Mouse (Mus musculus) midbrain, embryonic 13.5 days (tissue): ENCODE measurements around the gene Cyb5b. TPM values are rescaled to one million over a fixed set of nuclear protein-coding genes. Genes with fewer than 3 reads are reported as not detected.

Source experiments
- ATAC-seq: fragments of 200-750 bp; cut with Nextera tagmentation; 2 replicates; pipeline ENCODE4 v1.8.0; 2017; ENCODE audit warnings: mild to moderate bottlenecking, moderate TSS enrichment, moderate library complexity
- H3K27ac ChIP-seq: fragments of 300-500 bp; sonication (generic); 2 replicates; pipeline ENCODE4 v1.5.1; 2015; ENCODE audit warnings: inconsistent platforms, mild to moderate bottlenecking, moderate library complexity
- H3K27me3 ChIP-seq: fragments of 300-500 bp; sonication (generic); 2 replicates; pipeline ENCODE4 v1.6.1; 2015; ENCODE audit warnings: mild to moderate bottlenecking, inconsistent platforms
- H3K36me3 ChIP-seq: fragments of 300-500 bp; sonication (generic); 2 replicates; pipeline ENCODE4 v1.6.1; 2015; ENCODE audit warnings: mild to moderate bottlenecking, inconsistent platforms
- H3K4me1 ChIP-seq: fragments of 300-500 bp; sonication (generic); replicated peaks from 2 replicates; pipeline ENCODE4 v1.6.1; 2015; ENCODE audit warnings: inconsistent platforms
- H3K4me2 ChIP-seq: fragments of 300-500 bp; sonication (generic); replicated peaks from 2 replicates; pipeline ENCODE4 v1.6.1; 2015; ENCODE audit warnings: moderate library complexity, mild to moderate bottlenecking, inconsistent platforms
- H3K4me3 ChIP-seq: fragments of 300-500 bp; sonication (generic); replicated peaks from 2 replicates; pipeline ENCODE4 v1.5.1; 2015; ENCODE audit warnings: mild to moderate bottlenecking, inconsistent platforms
- H3K9ac ChIP-seq: fragments of 300-500 bp; sonication (generic); replicated peaks from 2 replicates; pipeline ENCODE4 v1.6.1; 2015; ENCODE audit warnings: mild to moderate bottlenecking, inconsistent platforms
- H3K9me3 ChIP-seq: fragments of 300-500 bp; sonication (generic); 2 replicates; pipeline ENCODE4 v1.6.1; 2016; ENCODE audit warnings: mild to moderate bottlenecking, inconsistent platforms
- WGBS: fragments of 180-500 bp; shearing (Covaris S2); methylation state at CpG from one replicate; pipeline ENCODE4 v1.1.7; 2015; 5-methylcytosine and 5-hydroxymethylcytosine counted together
- polyA plus RNA-seq: library from polyadenylated mRNA; unstranded; fragments of >200 nt; fragmentation: Nextera tagmentation; extraction: Ambion mirVana; gene quantifications from 2 replicates; pipeline ENCODE4 v1.2.1, GENCODE M21; 2015

The Cyb5b gene
- polyA plus RNA-seq, 1 experiment from 2014 or later = 114 TPM

GRCm38 (mm10) chr8:107116023-107116422 is 34.4 kb upstream of the Cyb5b start:
- Histone ChIP-seq H3K27ac (no peak overlapping the region), H3K36me3 (no peaks in the 10 kb centered on the region), H3K4me3 (no peak overlapping the region), H3K4me1 (peaks cover 9% of the 10 kb centered on the region; the same call in 1 of the 2 replicates), H3K9ac (no peak overlapping the region), H3K27me3 (no peaks in the 10 kb centered on the region), H3K9me3 (no peaks in the 10 kb centered on the region), H3K4me2 (no peak overlapping the region)
- peak; percentile 62; the same call in 1 of the 2 replicates for ATAC-seq
- WGBS = 19% methylated on average over 11 of the region's 11 CpGs

- Histone ChIP-seq H3K9ac (no peak overlapping the region), H3K4me2 (no peak overlapping the region), H3K36me3 (no peaks in the 10 kb centered on the region), H3K27ac (no peak overlapping the region), H3K9me3 (no peaks in the 10 kb centered on the region), H3K4me3 (no peak overlapping the region), H3K4me1 (peaks cover 9% of the 10 kb centered on the region; the same call in 1 of the 2 replicates), H3K27me3 (no peaks in the 10 kb centered on the region)
- ATAC-seq = no peak
- 50% methylated on average over 2 of the region's 2 CpGs for WGBS
These were observed 33.4 kb upstream of the Cyb5b start for GRCm38 (mm10) chr8:107117019-107117418.

- H3K4me3 ChIP-seq = no peak overlapping the region
- H3K4me2 ChIP-seq = no peak overlapping the region
- peaks cover 19% of the 10 kb centered on the region for H3K4me1 ChIP-seq
- no peak overlapping the region for H3K27ac ChIP-seq
- no peak overlapping the region for H3K9ac ChIP-seq
- no peaks in the 10 kb centered on the region for H3K36me3 ChIP-seq
- no peaks in the 10 kb centered on the region for H3K9me3 ChIP-seq
- no peaks in the 10 kb centered on the region for H3K27me3 ChIP-seq
- 65% methylated on average over 7 of the region's 7 CpGs for WGBS
- ATAC-seq = no peak
These were observed 31.6 kb upstream of the Cyb5b start for GRCm38 (mm10) chr8:107118803-107119233.

- ATAC-seq = no peak
- Histone ChIP-seq H3K4me2 (no peak overlapping the region), H3K4me1 (peaks cover 15% of the 10 kb centered on the region), H3K4me3 (no peak overlapping the region), H3K9ac (no peak overlapping the region), H3K27me3 (no peaks in the 10 kb centered on the region), H3K9me3 (no peaks in the 10 kb centered on the region), H3K36me3 (no peaks in the 10 kb centered on the region), H3K27ac (no peak overlapping the region)
- 83% methylated on average over 9 of the region's 9 CpGs for WGBS
These were observed 31.0 kb upstream of the Cyb5b start for GRCm38 (mm10) chr8:107119412-107119811.

GRCm38 (mm10) chr8:107120806-107121205 is 29.6 kb upstream of the Cyb5b start:
- no peaks in the 10 kb centered on the region for H3K36me3 ChIP-seq
- no peak for ATAC-seq
- no peak overlapping the region for H3K9ac ChIP-seq
- H3K27ac ChIP-seq = no peak overlapping the region
- no peaks in the 10 kb centered on the region for H3K27me3 ChIP-seq
- H3K4me3 ChIP-seq = no peak overlapping the region
- H3K4me1 ChIP-seq = peaks cover 13% of the 10 kb centered on the region
- no peak overlapping the region for H3K4me2 ChIP-seq
- no peaks in the 10 kb centered on the region for H3K9me3 ChIP-seq

- Histone ChIP-seq H3K27me3 (no peaks in the 10 kb centered on the region), H3K9me3 (no peaks in the 10 kb centered on the region), H3K4me2 (no peak overlapping the region), H3K4me1 (peaks cover 13% of the 10 kb centered on the region), H3K27ac (no peak overlapping the region), H3K4me3 (no peak overlapping the region), H3K9ac (no peak overlapping the region), H3K36me3 (no peaks in the 10 kb centered on the region)
- ATAC-seq = no peak
- 95% methylated on average over 7 of the region's 7 CpGs for WGBS
These were observed 28.7 kb upstream of the Cyb5b start for GRCm38 (mm10) chr8:107121681-107122291.

GRCm38 (mm10) chr8:107123063-107123614 is 27.3 kb upstream of the Cyb5b start:
- H3K27me3 ChIP-seq = no peaks in the 10 kb centered on the region
- 13% methylated on average over 9 of the region's 9 CpGs for WGBS
- ATAC-seq = peak; percentile 40; the same call in 1 of the 2 replicates

GRCm38 (mm10) chr8:107124343-107124742 is 26.1 kb upstream of the Cyb5b start:
- Histone ChIP-seq H3K4me3 (no peak overlapping the region), H3K9ac (no peak overlapping the region), H3K4me2 (no peak overlapping the region), H3K27me3 (no peaks in the 10 kb centered on the region), H3K9me3 (no peaks in the 10 kb centered on the region), H3K27ac (no peak overlapping the region), H3K36me3 (no peaks in the 10 kb centered on the region), H3K4me1 (peaks cover 17% of the 10 kb centered on the region)
- WGBS = 72% methylated on average over 8 of the region's 8 CpGs
- ATAC-seq = no peak

More at GRCm38 (mm10) chr8:107123063-107123614, 27.3 kb upstream of the Cyb5b start:
- no peak overlapping the region for H3K4me2 ChIP-seq
- H3K4me3 ChIP-seq = no peak overlapping the region
- no peak overlapping the region for H3K9ac ChIP-seq
- H3K9me3 ChIP-seq = no peaks in the 10 kb centered on the region
- H3K36me3 ChIP-seq = no peaks in the 10 kb centered on the region
- H3K4me1 ChIP-seq = peaks cover 13% of the 10 kb centered on the region
- H3K27ac ChIP-seq = peak overlapping the region; percentile 36; the same call in 1 of the 2 replicates

GRCm38 (mm10) chr8:107129171-107130025 is 21.0 kb upstream of the Cyb5b start:
- Histone ChIP-seq H3K9ac (no peak overlapping the region), H3K4me3 (no peak overlapping the region), H3K4me2 (no peak overlapping the region), H3K27ac (no peak overlapping the region), H3K27me3 (no peaks in the 10 kb centered on the region), H3K4me1 (0 out of 2 replicates have a peak, but pooled peaks cover 6% of the 10 kb centered on the region), H3K36me3 (no peaks in the 10 kb centered on the region), H3K9me3 (no peaks in the 10 kb centered on the region)
- WGBS = 46% methylated on average over 8 of the region's 8 CpGs
- ATAC-seq = no peak

GRCm38 (mm10) chr8:107130028-107130427 is 20.4 kb upstream of the Cyb5b start:
- 70% methylated on average over 6 of the region's 6 CpGs for WGBS
- Histone ChIP-seq H3K4me2 (no peak overlapping the region), H3K36me3 (no peaks in the 10 kb centered on the region)

GRCm38 (mm10) chr8:107132581-107133491 is 17.6 kb upstream of the Cyb5b start:
- Histone ChIP-seq H3K4me1 (0 out of 2 replicates have a peak, but pooled peaks cover 6% of the 10 kb centered on the region), H3K4me2 (no peak overlapping the region), H3K27ac (no peak overlapping the region), H3K9ac (no peak overlapping the region), H3K36me3 (no peaks in the 10 kb centered on the region), H3K27me3 (no peaks in the 10 kb centered on the region), H3K4me3 (no peak overlapping the region), H3K9me3 (no peaks in the 10 kb centered on the region)
- ATAC-seq = no peak
- 87% methylated on average over 24 of the region's 24 CpGs for WGBS

More at GRCm38 (mm10) chr8:107130028-107130427, 20.4 kb upstream of the Cyb5b start:
- no peak for ATAC-seq
- Histone ChIP-seq H3K9me3 (no peaks in the 10 kb centered on the region), H3K4me1 (0 out of 2 replicates have a peak, but pooled peaks cover 6% of the 10 kb centered on the region), H3K27ac (no peak overlapping the region), H3K27me3 (no peaks in the 10 kb centered on the region), H3K9ac (no peak overlapping the region), H3K4me3 (no peak overlapping the region)
